Mouse (Mus musculus) layer of hippocampus, adult 11-12 months (tissue): ENCODE data around the gene Erbin.

Experiments used
- DNase-seq: peaks from one replicate; pipeline ENCODE4 v3.0.0; 2022; ENCODE audit warnings: low spot score

Erbin gene

DNA sequence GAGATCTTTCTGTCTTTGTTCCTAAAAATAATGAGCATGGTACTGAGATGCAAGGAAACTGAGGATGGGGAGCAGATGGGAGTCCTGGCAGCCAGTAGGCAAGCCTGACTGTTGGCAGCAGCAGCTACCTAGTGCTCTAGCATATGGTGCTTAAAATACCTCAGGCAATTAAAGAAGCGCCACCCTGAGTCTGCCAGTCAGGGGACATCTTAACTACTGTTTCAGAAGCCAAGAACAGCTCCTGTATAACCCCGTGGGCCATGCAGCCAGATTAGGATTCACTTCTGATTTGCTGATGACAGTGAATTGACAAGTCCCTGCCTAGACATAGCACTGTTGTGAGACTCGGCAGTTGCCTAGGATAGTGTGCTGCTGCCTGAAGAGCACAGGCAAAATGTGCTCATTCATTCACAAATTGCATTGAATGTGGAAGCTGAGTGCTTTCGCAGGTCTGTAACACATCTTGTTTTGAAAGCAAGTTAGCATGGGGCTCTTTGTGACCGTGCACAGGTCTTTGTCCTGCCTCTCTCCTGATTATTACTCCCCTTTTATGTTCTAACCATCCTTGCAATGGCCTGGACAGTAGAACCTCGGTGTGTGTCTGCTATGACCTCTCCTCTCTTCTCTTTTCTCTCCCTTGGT lies 114.0 kb downstream of the Erbin start:
- peak; percentile 70 for DNase-seq

DNA sequence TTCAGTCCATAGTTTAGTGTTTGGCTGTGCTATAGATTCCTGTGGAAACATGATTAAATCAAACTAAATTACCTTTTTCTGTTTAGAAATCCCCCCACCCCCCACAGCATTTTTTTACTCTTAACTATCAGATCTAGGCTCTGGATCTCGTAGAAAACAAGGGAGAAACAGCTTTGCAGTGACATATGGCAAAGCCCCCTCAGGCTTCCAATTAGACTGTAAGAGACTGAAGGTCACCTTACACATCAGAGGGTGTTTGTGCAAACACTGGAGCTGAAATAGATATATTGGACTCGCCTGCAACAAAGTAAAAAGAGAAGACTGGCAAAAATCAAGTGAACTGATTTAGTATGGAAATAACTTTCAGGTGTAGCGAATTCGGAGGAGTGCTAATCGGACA lies 116.6 kb downstream of the Erbin start:
- no peak for DNase-seq

DNA sequence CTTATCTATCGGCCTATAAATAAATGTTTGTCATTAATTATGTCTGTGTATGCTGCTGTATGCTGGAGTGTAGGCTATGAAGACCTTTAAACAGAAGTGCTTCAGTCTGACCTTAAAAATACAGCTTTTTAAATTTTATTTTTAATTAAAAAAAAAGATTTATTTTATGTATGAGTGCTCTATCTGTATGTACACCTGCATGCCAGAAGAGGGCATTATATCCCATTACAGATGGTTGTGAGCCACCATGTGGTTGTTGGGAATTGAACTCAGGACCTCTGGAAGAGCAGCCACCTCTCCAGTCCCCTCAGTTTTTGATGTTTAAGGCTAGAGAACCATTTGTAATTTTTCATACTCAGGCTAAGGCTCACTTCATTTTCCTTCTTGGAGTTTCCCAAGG lies 119.3 kb downstream of the Erbin start:
- no peak for DNase-seq

DNA sequence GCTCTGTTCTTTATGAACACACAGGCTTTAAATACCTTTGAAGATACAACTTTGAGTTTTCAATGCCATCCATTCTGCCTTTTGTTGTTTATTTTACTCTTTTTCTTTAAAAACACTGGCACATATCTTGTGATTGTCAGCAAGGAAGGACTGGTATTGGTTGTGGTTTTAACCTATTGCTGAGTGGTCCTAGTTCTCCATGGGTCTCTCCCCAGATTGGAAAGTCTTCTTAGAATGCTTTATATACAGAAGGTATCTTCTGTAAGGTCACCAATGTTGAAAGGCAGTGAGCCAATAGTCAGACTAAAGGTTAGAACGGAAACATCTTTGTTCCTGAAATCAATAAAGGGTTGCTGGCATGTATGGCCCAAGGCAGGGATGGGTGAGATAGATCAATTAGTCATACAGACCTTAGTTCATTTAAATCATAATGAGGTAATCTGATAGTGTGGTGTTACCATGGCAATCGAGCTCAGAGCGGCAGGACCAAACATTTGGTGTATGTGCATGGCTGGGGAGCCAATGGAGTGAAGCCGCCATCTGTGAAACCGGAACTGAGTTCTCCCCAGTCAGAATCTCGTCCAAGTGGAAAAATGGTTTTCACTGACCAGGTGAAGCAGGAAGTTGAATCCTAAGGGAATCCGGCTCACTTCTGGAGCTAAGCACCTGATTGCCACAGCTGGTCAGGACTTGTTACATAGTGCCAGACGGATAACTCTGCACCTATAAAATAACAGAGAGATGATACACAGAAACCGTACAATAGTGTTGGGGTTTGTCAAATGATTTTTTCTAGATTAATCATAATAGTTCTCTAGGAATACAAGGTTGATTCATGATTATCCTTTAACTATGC lies 125.4 kb downstream of the Erbin start:
- no peak for DNase-seq

DNA sequence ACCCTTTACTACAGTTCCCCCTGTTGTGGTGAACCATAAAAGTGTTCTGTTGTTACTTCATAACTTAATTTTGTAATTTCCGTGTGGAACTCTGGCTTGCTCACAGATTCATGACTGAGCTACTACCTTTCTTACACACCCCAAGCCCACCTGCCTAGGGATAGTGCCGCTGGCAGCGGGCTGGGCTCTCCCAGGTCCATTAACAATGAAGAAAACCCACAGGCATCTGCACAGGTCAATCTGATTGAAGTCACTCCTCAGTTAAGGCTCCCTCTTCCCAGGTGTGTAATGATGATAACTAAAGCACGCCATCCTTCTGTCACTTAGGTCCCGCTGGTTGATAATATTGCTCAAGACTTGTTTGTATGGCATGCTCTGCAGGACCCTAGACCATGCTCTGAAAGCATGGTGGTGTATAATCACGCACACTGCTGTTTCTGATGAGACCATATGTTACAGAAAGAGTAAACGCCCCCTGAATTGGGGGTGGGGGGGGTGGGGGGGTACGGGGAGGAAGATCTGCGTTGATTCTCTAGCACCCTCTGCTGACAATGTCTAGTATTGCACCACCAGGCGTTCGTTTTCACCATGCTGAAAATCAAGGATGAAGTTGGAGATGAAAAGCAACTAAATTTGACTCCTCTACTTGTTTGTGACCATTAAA lies 140.3 kb downstream of the Erbin start:
- DNase-seq, result peak; percentile 38

DNA sequence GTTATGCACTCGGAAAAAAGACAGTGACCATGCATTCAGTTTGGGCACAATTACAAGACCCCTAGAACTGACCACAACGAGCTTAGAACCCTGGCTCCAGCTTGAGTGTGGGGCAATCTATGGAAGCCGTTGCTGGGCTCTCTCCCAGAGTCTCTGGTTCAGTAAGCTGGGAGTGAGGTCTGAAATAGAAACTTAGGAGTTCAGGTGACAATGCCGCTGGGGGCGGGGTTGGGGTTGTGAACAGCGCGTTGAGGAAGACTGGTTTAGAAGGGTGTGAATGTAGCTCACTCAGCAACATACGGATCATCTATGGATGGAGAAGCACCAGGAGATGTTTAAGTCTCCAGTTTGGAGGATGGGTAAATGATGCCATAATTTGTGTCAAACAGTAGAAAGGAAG lies 143.2 kb downstream of the Erbin start:
- no peak for DNase-seq

DNA sequence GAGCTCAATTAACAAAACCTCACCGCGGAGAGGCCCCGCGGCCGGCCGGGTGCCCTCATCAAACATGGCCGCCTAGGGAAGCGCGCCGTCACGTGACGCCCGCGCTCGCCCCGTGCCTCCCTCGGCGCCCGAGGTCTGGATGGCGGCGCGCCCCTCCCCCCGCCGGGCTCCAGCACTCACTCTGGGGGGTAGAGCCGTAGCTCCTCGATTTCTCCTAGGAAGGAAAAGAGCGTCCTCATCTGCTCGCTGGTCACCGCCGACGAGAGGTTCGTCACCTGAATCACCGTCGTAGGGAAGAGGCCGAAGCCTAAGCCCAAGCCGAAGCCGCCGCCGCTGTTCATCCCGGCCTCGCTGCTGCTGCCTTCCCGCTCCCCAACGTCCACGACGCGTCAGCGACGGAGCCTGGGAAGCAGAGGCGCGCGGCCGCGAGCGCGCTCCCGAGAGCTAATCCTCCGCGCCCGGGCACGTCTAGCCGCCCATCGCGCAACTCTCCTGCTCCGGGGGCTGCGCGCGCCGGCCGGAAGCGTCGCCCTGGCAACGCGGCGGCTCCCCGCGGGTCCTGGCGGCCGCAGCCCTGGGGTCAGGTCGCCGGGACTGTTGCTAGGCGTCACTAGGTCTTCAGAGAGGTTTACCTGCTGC lies 146.1 kb downstream of the Erbin start, which contains the start of gene Srek1:
Srek1 (minus strand) TSS at position 490 of the 639 bp plus-strand sequence.
- DNase-seq, result peak; percentile 94

DNA sequence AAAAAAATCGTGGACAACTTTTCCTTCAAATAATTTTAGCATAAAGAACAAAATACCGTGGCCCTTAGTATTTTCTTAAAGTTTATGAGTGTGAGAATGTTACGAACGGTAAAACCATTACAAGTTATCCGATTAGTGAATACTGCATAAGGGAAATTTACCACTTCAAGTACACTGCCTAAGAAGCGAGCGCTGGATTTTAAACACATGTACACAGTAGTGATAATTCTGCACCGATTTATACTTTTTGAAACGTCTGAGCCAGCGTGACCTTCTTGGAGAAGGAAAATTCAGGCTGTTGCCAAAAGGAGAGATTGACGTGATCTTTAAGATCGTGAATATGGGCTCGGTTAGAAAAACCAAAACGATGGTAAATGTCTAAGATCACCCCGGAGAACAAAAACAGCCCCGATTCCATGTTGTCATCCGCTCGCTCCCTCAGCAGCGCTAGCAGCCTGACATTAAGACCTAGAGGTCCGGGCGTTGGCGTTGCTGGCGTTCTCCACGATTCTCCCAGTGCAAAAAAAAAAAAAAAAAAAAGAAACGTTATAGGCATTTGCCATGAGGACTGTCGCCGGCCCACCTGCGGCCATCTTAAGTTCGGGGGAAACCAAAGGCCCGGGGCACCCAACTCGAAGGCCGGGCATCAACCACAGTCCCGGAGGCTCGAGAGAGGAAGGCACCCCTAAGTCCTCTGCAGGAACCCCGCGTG lies 146.8 kb downstream of the Erbin start:
- no peak for DNase-seq

DNA sequence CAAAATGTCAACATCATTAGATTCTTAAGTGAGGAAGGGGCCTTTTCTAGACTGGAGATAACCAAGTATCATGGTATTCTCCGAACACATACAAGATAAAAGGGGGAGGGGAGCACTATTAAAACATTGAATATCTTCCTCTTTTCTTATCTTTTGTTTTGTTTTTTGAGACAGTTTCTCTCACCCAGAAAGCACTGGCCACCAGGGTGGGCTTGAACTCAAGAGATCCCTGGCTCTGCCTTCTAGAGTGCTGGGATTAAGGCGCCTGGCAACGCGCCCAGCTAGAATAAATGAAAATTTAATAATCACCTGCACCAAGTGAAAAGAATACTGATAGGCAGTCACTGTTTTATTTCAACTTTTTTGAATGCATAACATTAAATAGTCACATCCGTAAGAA lies 147.4 kb downstream of the Erbin start:
- DNase-seq, result no peak

DNA sequence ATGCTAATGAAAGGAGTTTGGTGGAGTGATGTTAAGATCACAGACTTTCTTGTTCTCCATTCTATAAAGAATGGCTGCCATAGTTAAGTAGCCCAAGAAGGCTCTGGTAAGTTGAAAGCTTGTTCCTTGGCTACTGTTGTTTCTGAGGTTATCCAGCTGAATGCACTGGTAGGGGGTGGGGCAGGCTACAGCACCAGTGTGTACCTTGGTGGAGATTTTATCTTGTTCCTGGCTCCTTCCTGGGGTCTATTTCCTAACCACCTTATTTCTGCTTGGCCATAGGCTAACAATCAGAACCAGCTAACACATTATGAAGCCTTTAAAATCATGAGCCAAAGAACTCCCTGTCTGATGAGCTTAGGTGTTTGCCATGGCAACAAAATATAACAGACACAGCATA lies 149.5 kb downstream of the Erbin start:
- DNase-seq, result no peak
